Mouse (Mus musculus): Measurements from ENCODE around the gene Sobp. TPM values are rescaled to one million over a fixed set of nuclear protein-coding genes. Genes with fewer than 3 reads are reported as not detected.

Gene Sobp
- polyA plus RNA-seq, 1 experiment from 2014 or later, result 11.1 TPM

- ATAC-seq (ENCODE audit: low FRiP score), result no peak
- H3K27ac ChIP-seq (ENCODE audit: low read depth, low read length), result no peak overlapping the region
- WGBS, result 84% methylated on average over 2 of the region's 2 CpGs
- no peaks in the 10 kb centered on the region for H3K9me3 ChIP-seq (ENCODE audit: control insufficient read depth, low read length)
- no peak overlapping the region for H3K4me2 ChIP-seq (replicated peaks; ENCODE audit: low read depth, low read length)
- no peak overlapping the region for H3K9ac ChIP-seq (ENCODE audit: low read depth, low read length)
- peaks cover 7% of the 10 kb centered on the region; the same call in 1 of the 2 replicates for H3K4me1 ChIP-seq (replicated peaks; ENCODE audit: control insufficient read depth, insufficient read depth, low read length)
- H3K27me3 ChIP-seq (ENCODE audit: control insufficient read depth, insufficient read depth, low read length), result no peaks in the 10 kb centered on the region
- H3K4me3 ChIP-seq (ENCODE audit: low read depth, low read length), result no peak overlapping the region
- H3K36me3 ChIP-seq (ENCODE audit: control insufficient read depth, insufficient read depth, low read length), result no peaks in the 10 kb centered on the region
- no peak for DNase-seq (ENCODE audit: low spot score)
Measured at GRCm38 (mm10) chr10:42997278-42997677, 177.1 kb downstream of the Sobp start.

- Histone ChIP-seq H3K27ac (ENCODE audit: low read depth, low read length) (peak overlapping the region; percentile 14; the same call in 1 of the 2 replicates), H3K4me1 (replicated peaks; ENCODE audit: control insufficient read depth, insufficient read depth, low read length) (peaks cover 7% of the 10 kb centered on the region; the same call in 1 of the 2 replicates), H3K27me3 (ENCODE audit: control insufficient read depth, insufficient read depth, low read length) (peaks cover 2% of the 10 kb centered on the region; the same call in 1 of the 2 replicates), H3K4me2 (replicated peaks; ENCODE audit: low read depth, low read length) (no peak overlapping the region), H3K9me3 (ENCODE audit: control insufficient read depth, low read length) (no peaks in the 10 kb centered on the region), H3K36me3 (ENCODE audit: control insufficient read depth, insufficient read depth, low read length) (no peaks in the 10 kb centered on the region), H3K9ac (ENCODE audit: low read depth, low read length) (no peak overlapping the region), H3K4me3 (ENCODE audit: low read depth, low read length) (no peak overlapping the region)
- DNase-seq (ENCODE audit: low spot score) (no peak), ATAC-seq (ENCODE audit: low FRiP score) (no peak)
- WGBS, result 46% methylated on average over 13 of the region's 13 CpGs
Measured at GRCm38 (mm10) chr10:42995484-42995895, 178.8 kb downstream of the Sobp start.

- peak overlapping the region; percentile 12; the same call in 1 of the 2 replicates for H3K4me2 ChIP-seq (replicated peaks; ENCODE audit: low read depth, low read length)
- H3K36me3 ChIP-seq (ENCODE audit: control insufficient read depth, insufficient read depth, low read length), result no peaks in the 10 kb centered on the region
- peak; percentile 46 for DNase-seq (ENCODE audit: low spot score)
- ATAC-seq (ENCODE audit: low FRiP score), result no peak
- peak overlapping the region; percentile 53; the same call in 1 of the 2 replicates for H3K27ac ChIP-seq (ENCODE audit: low read depth, low read length)
- peaks cover 7% of the 10 kb centered on the region; the same call in 1 of the 2 replicates for H3K4me1 ChIP-seq (replicated peaks; ENCODE audit: control insufficient read depth, insufficient read depth, low read length)
- WGBS, result 18% methylated on average over 13 of the region's 13 CpGs
- no peak overlapping the region for H3K9ac ChIP-seq (ENCODE audit: low read depth, low read length)
- H3K27me3 ChIP-seq (ENCODE audit: control insufficient read depth, insufficient read depth, low read length), result peaks cover 2% of the 10 kb centered on the region; the same call in 1 of the 2 replicates
- no peak overlapping the region for H3K4me3 ChIP-seq (ENCODE audit: low read depth, low read length)
- H3K9me3 ChIP-seq (ENCODE audit: control insufficient read depth, low read length), result no peaks in the 10 kb centered on the region
Measured at GRCm38 (mm10) chr10:42994331-42994782, 180.0 kb downstream of the Sobp start.

- no peak for ATAC-seq (ENCODE audit: low FRiP score)
- H3K4me1 ChIP-seq (replicated peaks; ENCODE audit: control insufficient read depth, insufficient read depth, low read length), result peaks cover 8% of the 10 kb centered on the region; the same call in 1 of the 2 replicates
- no peak for DNase-seq (ENCODE audit: low spot score)
- H3K27ac ChIP-seq (ENCODE audit: low read depth, low read length), result no peak overlapping the region
- peaks cover 2% of the 10 kb centered on the region; the same call in 1 of the 2 replicates for H3K27me3 ChIP-seq (ENCODE audit: control insufficient read depth, insufficient read depth, low read length)
- H3K9ac ChIP-seq (ENCODE audit: low read depth, low read length), result no peak overlapping the region
- H3K4me3 ChIP-seq (ENCODE audit: low read depth, low read length), result no peak overlapping the region
- 62% methylated on average over 9 of the region's 9 CpGs for WGBS
- H3K36me3 ChIP-seq (ENCODE audit: control insufficient read depth, insufficient read depth, low read length), result no peaks in the 10 kb centered on the region
- no peaks in the 10 kb centered on the region for H3K9me3 ChIP-seq (ENCODE audit: control insufficient read depth, low read length)
- no peak overlapping the region for H3K4me2 ChIP-seq (replicated peaks; ENCODE audit: low read depth, low read length)
Measured at GRCm38 (mm10) chr10:42991018-42991417, 183.3 kb downstream of the Sobp start.

DNA sequence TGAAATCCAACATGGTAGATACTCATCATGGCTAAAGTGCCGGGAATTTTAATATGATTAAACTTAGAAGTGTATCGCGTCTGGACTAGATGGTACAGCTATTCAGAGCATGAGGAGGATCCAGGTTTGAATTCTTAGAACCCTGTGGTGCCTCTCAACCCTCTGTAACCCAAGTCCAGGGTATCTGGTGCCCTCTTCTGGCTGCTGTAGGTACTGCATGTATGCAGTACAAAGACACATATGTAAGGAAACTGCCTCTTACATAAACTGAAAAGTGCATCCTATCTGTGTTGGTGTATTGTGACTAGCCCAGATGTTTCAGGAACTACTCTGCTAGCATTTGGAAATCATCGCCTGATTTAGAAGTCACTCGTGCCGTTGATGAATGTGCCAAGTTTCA, 184.4 kb downstream of the Sobp start:
- WGBS, result 34% methylated on average over 6 of the region's 6 CpGs
- Histone ChIP-seq H3K27me3 (ENCODE audit: control insufficient read depth, insufficient read depth, low read length) (peaks cover 2% of the 10 kb centered on the region; the same call in 1 of the 2 replicates), H3K4me3 (ENCODE audit: low read depth, low read length) (no peak overlapping the region), H3K27ac (ENCODE audit: low read depth, low read length) (no peak overlapping the region), H3K4me2 (replicated peaks; ENCODE audit: low read depth, low read length) (no peak overlapping the region), H3K9ac (ENCODE audit: low read depth, low read length) (no peak overlapping the region), H3K4me1 (replicated peaks; ENCODE audit: control insufficient read depth, insufficient read depth, low read length) (peaks cover 7% of the 10 kb centered on the region; the same call in 1 of the 2 replicates), H3K9me3 (ENCODE audit: control insufficient read depth, low read length) (no peaks in the 10 kb centered on the region), H3K36me3 (ENCODE audit: control insufficient read depth, insufficient read depth, low read length) (no peaks in the 10 kb centered on the region)
- DNase-seq (ENCODE audit: low spot score), result peak; percentile 86
- no peak for ATAC-seq (ENCODE audit: low FRiP score)

GRCm38 (mm10) chr10:42988627-42989026, 185.7 kb downstream of the Sobp start:
- Histone ChIP-seq H3K4me2 (replicated peaks; ENCODE audit: low read depth, low read length) (no peak overlapping the region), H3K27me3 (ENCODE audit: control insufficient read depth, insufficient read depth, low read length) (peaks cover 2% of the 10 kb centered on the region; the same call in 1 of the 2 replicates), H3K4me1 (replicated peaks; ENCODE audit: control insufficient read depth, insufficient read depth, low read length) (peaks cover 2% of the 10 kb centered on the region; the same call in 1 of the 2 replicates), H3K36me3 (ENCODE audit: control insufficient read depth, insufficient read depth, low read length) (no peaks in the 10 kb centered on the region), H3K27ac (ENCODE audit: low read depth, low read length) (no peak overlapping the region), H3K4me3 (ENCODE audit: low read depth, low read length) (no peak overlapping the region), H3K9me3 (ENCODE audit: control insufficient read depth, low read length) (no peaks in the 10 kb centered on the region), H3K9ac (ENCODE audit: low read depth, low read length) (no peak overlapping the region)
- no peak for DNase-seq (ENCODE audit: low spot score)
- 51% methylated on average over 15 of the region's 15 CpGs for WGBS
- no peak for ATAC-seq (ENCODE audit: low FRiP score)

DNA sequence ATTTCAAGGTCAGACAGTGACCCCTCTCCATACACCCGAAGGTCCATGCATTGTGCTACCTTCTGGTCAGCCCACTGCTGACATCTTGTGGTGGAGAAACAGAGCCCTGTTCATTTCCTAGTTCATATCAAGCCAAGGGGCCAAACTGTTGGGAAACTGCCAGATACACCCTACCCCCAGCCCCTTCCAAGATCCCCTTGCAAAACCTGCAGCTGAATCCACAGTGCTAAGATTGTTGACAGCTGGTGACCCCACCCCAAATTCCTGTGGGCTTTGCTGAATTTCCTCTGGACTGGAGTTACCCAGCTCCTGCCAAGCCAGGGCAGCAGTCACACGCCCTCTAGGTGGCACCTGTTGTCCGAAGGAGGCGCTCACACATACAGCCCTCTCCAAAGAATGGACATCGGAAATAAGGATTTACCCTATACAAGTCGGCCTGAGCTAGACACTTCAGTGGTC, 186.7 kb downstream of the Sobp start:
- peak; percentile 71 for DNase-seq (ENCODE audit: low spot score)
- Histone ChIP-seq H3K4me1 (replicated peaks; ENCODE audit: control insufficient read depth, insufficient read depth, low read length) (peaks cover 2% of the 10 kb centered on the region; the same call in 1 of the 2 replicates), H3K36me3 (ENCODE audit: control insufficient read depth, insufficient read depth, low read length) (no peaks in the 10 kb centered on the region), H3K4me2 (replicated peaks; ENCODE audit: low read depth, low read length) (no peak overlapping the region), H3K27me3 (ENCODE audit: control insufficient read depth, insufficient read depth, low read length) (peaks cover 2% of the 10 kb centered on the region; the same call in 1 of the 2 replicates), H3K9me3 (ENCODE audit: control insufficient read depth, low read length) (no peaks in the 10 kb centered on the region), H3K9ac (ENCODE audit: low read depth, low read length) (no peak overlapping the region), H3K27ac (ENCODE audit: low read depth, low read length) (no peak overlapping the region), H3K4me3 (ENCODE audit: low read depth, low read length) (no peak overlapping the region)
- ATAC-seq (ENCODE audit: low FRiP score), result peak; percentile 78
- WGBS, result 15% methylated on average over 6 of the region's 6 CpGs

DNA sequence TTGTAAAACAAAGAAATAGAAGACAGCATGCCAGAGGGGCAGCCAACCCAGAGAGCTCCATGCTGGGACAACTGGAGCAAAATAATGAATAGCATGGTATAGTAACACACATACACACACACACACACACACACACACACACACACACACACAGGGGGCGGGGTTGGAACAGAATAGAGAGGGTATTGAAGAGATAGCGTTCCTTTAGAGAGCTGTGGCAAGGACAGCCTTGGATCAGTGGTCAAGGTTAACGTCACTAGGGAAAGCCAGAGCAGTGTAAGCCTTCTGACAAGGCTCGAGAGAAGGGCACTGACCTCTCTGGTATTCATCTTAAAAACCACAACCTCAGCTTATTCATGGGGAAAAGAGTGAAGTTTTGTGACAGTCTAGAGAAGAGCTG, 189.4 kb downstream of the Sobp start:
- Histone ChIP-seq H3K4me1 (replicated peaks; ENCODE audit: control insufficient read depth, insufficient read depth, low read length) (peaks cover 2% of the 10 kb centered on the region; the same call in 1 of the 2 replicates), H3K27me3 (ENCODE audit: control insufficient read depth, insufficient read depth, low read length) (no peaks in the 10 kb centered on the region), H3K9ac (ENCODE audit: low read depth, low read length) (no peak overlapping the region), H3K9me3 (ENCODE audit: control insufficient read depth, low read length) (no peaks in the 10 kb centered on the region), H3K36me3 (ENCODE audit: control insufficient read depth, insufficient read depth, low read length) (no peaks in the 10 kb centered on the region), H3K27ac (ENCODE audit: low read depth, low read length) (no peak overlapping the region), H3K4me2 (replicated peaks; ENCODE audit: low read depth, low read length) (no peak overlapping the region), H3K4me3 (ENCODE audit: low read depth, low read length) (no peak overlapping the region)
- 53% methylated on average over 4 of the region's 4 CpGs for WGBS
- no peak for DNase-seq (ENCODE audit: low spot score)
- ATAC-seq (ENCODE audit: low FRiP score), result no peak

Data from hindbrain, embryonic 11.5 days (tissue).